17 mouse cellular contexts compared by ENCODE assay signal in genomic region chr10:69581525-69581924, GRCm38 (mm10).
"Had no signal": no experiment of that assay in that cellular context is flagged by ENCODE, and none has a peak within 500 bp of the region (broad histone marks: within the 10 kb centered on the region; RNA-seq: fewer than 3 reads in every experiment).

No protein-coding gene starts in this region.

- H3K4me3 ChIP-seq: kidney, embryonic 15.5 days; limb, embryonic 13.5 days; liver, embryonic 15.5 days; lung, embryonic 15.5 days; midbrain, embryonic 10.5 days; neural tube, embryonic 13.5 days had no signal

- H3K9ac ChIP-seq: kidney, embryonic 15.5 days; limb, embryonic 13.5 days; liver, embryonic 15.5 days; lung, embryonic 15.5 days; neural tube, embryonic 13.5 days had no signal

- H3K36me3 ChIP-seq: kidney, embryonic 15.5 days; limb, embryonic 13.5 days; liver, embryonic 15.5 days; lung, embryonic 15.5 days; midbrain, embryonic 10.5 days had no signal

- H3K9me3 ChIP-seq: kidney, embryonic 15.5 days; limb, embryonic 13.5 days; liver, embryonic 15.5 days; lung, embryonic 15.5 days; midbrain, embryonic 10.5 days; neural tube, embryonic 13.5 days had no signal

- H3K27ac ChIP-seq: kidney, embryonic 15.5 days; limb, embryonic 13.5 days; liver, embryonic 15.5 days; lung, embryonic 15.5 days; midbrain, embryonic 10.5 days; neural tube, embryonic 13.5 days had no signal

- H3K27me3 ChIP-seq: kidney, embryonic 15.5 days; limb, embryonic 13.5 days; liver, embryonic 15.5 days; lung, embryonic 15.5 days; neural tube, embryonic 13.5 days had no signal

- DNase-seq: kidney, adult 2 months; kidney, postnatal 14 days; layer of hippocampus, adult 9-11 months; layer of hippocampus, postnatal 36 days; left cerebral cortex, postnatal 4 days; midbrain, embryonic 14.5 days; retina, postnatal 1 day; right cerebral cortex, postnatal 4 days; spleen, adult 18-20 months; thymus, postnatal 4 days had no signal

- H3K4me2 ChIP-seq: kidney, embryonic 15.5 days; limb, embryonic 13.5 days; liver, embryonic 11.5 days; liver, embryonic 15.5 days; lung, embryonic 15.5 days; neural tube, embryonic 13.5 days had no signal
